Mouse (Mus musculus): ENCODE data around the gene Cdh13.

DNA sequence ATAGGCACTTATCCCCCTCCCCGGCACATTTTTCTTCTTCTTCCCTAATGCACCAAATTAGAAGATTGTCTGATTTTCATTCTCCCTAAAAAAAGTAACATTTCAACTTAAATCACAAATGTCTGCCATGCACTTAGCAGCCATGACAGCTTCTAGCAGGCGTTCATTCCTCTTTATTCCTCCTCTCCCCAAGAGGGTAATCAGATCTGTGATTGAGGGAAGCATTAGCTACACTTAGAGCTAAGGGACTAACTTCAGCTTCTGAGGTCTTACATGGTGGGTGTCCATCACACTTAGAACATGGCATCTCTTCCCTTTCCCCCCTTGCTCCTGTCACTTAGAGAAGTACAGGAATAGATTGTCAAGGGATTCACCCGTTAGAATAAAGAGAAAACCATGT lies 89.6 kb downstream of the Cdh13 start:
- TF ChIP-seq CTCF (IDR thresholded peaks at IDR 0.05; ENCODE audit: control insufficient read depth, insufficient read depth, insufficient read length) (no peak), MYOG (IDR thresholded peaks at IDR 0.05; ENCODE audit: control insufficient read depth, extremely low read depth, insufficient read length) (no peak), CEBPB (IDR thresholded peaks at IDR 0.05; ENCODE audit: low read depth) (no peak), FOSL1 (IDR thresholded peaks at IDR 0.05; ENCODE audit: insufficient read depth, low read length, poor library complexity, severe bottlenecking) (no peak), USF1 (IDR thresholded peaks at IDR 0.05; ENCODE audit: low read depth) (no peak), MAX (IDR thresholded peaks at IDR 0.05) (no peak), MYOD1 (IDR thresholded peaks at IDR 0.05; ENCODE audit: control insufficient read depth, insufficient read length, low read depth) (no peak)
